11 mouse cellular contexts compared by ENCODE assay signal in the genomic region with DNA sequence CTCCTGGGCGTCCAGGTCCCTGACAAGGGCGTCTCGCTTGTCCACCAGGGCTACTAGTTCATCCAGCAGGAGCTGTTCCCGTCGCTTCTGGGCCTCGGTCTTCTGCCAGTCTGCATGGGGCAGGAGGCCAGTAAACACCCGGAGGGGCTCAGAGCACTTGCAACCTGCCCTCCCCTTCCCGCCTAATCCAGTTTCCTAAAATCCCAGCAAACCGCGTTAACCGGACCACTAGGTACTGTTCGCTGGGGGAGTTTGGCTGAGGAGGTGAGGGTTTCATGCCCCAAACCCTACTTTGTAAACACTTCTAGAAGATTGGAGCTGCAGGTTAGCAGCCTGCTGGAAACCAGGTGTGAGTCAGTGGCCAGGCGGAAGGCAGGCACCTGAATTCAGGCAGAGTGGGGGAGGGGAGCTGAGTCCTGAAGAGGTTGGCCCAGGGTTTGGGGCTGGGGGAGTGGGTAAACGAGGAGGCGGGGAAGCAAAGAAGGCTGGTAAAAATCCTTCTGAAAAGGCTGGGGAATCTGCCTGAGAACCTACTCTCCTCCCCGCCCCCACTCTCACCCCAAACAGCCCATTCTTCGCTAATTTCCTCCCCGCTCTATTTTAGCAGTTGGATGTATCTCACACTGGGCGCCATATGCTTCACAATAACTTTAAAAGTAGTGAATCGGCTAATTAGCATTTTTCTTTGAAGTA. TPM values are rescaled to one million over a fixed set of nuclear protein-coding genes. Genes with fewer than 3 reads are reported as not detected.
DNase-seq lines count a peak whose midpoint lies in the region; ATAC-seq and TF ChIP-seq lines count a peak whose summit lies in the region.
"Had no signal": no experiment of that assay in that cellular context is flagged by ENCODE, and none has a peak within 500 bp of the region (broad histone marks: within the 10 kb centered on the region; RNA-seq: fewer than 3 reads in every experiment).

No protein-coding gene starts in this region.

- H3K27ac ChIP-seq in heart, adult 2 months = no peak overlapping the region
- H3K27ac ChIP-seq in hindbrain, embryonic 12.5 days = peak overlapping the region; percentile 23; the same call in 1 of the 2 replicates
- no peak overlapping the region for H3K27ac ChIP-seq in stomach, embryonic 15.5 days

- H3K4me2 ChIP-seq in hindbrain, embryonic 12.5 days (replicated peaks) = peak overlapping the region; percentile 40
- H3K4me2 ChIP-seq in stomach, embryonic 15.5 days = 0 out of 2 replicates have a peak overlapping the region, but pooled peaks have one; percentile 11

- DNase-seq in heart, adult 11 months = peak; percentile 87
- DNase-seq in heart, adult 2 months = no peak
- peak; percentile 51 to 52 for DNase-seq in right cerebral cortex, postnatal 10 days (ENCODE audit: low spot score in 2 of 2)
- DNase-seq in right cerebral cortex, postnatal 36 days (ENCODE audit: low spot score in 2 of 2) = no peak
- DNase-seq in thymus, adult 18-20 months = no peak
- no peak for DNase-seq in urinary bladder, postnatal 4 days (ENCODE audit: low spot score in 2 of 2)
- DNase-seq: cerebellum, adult 9-11 months; kidney, adult 2 months had no signal

- TF ChIP-seq POLR2A in heart, adult 2 months (IDR thresholded peaks at IDR 0.05; ENCODE audit: insufficient read depth, low read depth, low read length) = no peak

- no peak for TF ChIP-seq EP300 in heart, adult 2 months (IDR thresholded peaks at IDR 0.05; ENCODE audit: insufficient read depth, low read depth, low read length)

- 71% methylated on average over 20 of the region's 20 CpGs for WGBS in heart, adult 2 months
- WGBS in hindbrain, embryonic 12.5 days = 2% methylated on average over 20 of the region's 20 CpGs
- 32% methylated on average over 20 of the region's 20 CpGs for WGBS in stomach, embryonic 15.5 days

- H3K9ac ChIP-seq in heart, adult 2 months (ENCODE audit: low read depth, low read length) = no peak overlapping the region
- H3K9ac ChIP-seq in hindbrain, embryonic 12.5 days = no peak overlapping the region
- H3K9ac ChIP-seq in stomach, embryonic 15.5 days = no peak overlapping the region

- no peak overlapping the region for H3K4me3 ChIP-seq in heart, adult 2 months
- peak overlapping the region; percentile 7; the same call in 1 of the 2 replicates for H3K4me3 ChIP-seq in hindbrain, embryonic 12.5 days
- H3K4me3 ChIP-seq in stomach, embryonic 15.5 days (replicated peaks) = no peak overlapping the region

- no peaks in the 10 kb centered on the region for H3K79me2 ChIP-seq in heart, adult 2 months (replicated peaks; ENCODE audit: control insufficient read depth, insufficient read depth, low read length)

- peaks cover 17% of the 10 kb centered on the region for H3K27me3 ChIP-seq in heart, adult 2 months (ENCODE audit: control insufficient read depth, insufficient read depth, low read length)
- peaks cover 78% of the 10 kb centered on the region for H3K27me3 ChIP-seq in hindbrain, embryonic 12.5 days
- peaks cover 53% of the 10 kb centered on the region for H3K27me3 ChIP-seq in stomach, embryonic 15.5 days (replicated peaks)

- peaks cover 3% of the 10 kb centered on the region for H3K4me1 ChIP-seq in heart, adult 2 months (ENCODE audit: control insufficient read depth, insufficient read depth, low read length)
- H3K4me1 ChIP-seq in hindbrain, embryonic 12.5 days = peaks cover 17% of the 10 kb centered on the region; the same call in 1 of the 2 replicates
- peaks cover 13% of the 10 kb centered on the region; the same call in 1 of the 2 replicates for H3K4me1 ChIP-seq in stomach, embryonic 15.5 days

- no peaks in the 10 kb centered on the region for H3K9me3 ChIP-seq in hindbrain, embryonic 12.5 days (replicated peaks)
- H3K9me3 ChIP-seq in stomach, embryonic 15.5 days = no peaks in the 10 kb centered on the region

- peaks cover 2% of the 10 kb centered on the region for H3K36me3 ChIP-seq in heart, adult 2 months (ENCODE audit: control insufficient read depth, insufficient read depth, low read length)
- H3K36me3 ChIP-seq in hindbrain, embryonic 12.5 days = no peaks in the 10 kb centered on the region
- H3K36me3 ChIP-seq in stomach, embryonic 15.5 days = no peaks in the 10 kb centered on the region

- no peak for TF ChIP-seq CTCF in heart, adult 2 months (IDR thresholded peaks at IDR 0.05)

- intact Hi-C loops in heart, adult 2 months (cut with DNase I) = no loop called here

- peak; percentile 42 for ATAC-seq in hindbrain, embryonic 12.5 days (ENCODE audit: low FRiP score)
- ATAC-seq in stomach, embryonic 15.5 days (ENCODE audit: insufficient read depth, low FRiP score, low read depth) = no peak

RNA-seq across cellular contexts. Expression of gene Otx1, which starts 4.5 kb away (rescaled TPM):
- not detected for total RNA-seq in heart, adult 2 months (2021)
- polyA plus RNA-seq in heart, adult 2 months (2012; rRNA removed) = 0.06 and 0.66 TPM in 2 replicates
- 3.4 and 3.6 TPM in 2 replicates for polyA plus RNA-seq in hindbrain, embryonic 12.5 days (2016; fragmentation: Nextera tagmentation; extraction: Ambion mirVana)
- polyA plus RNA-seq in stomach, embryonic 15.5 days (2015; fragmentation: Nextera tagmentation; extraction: Ambion mirVana) = 0.06 and 0.09 TPM in 2 replicates
- total RNA-seq: monocyte, adult 5-6 weeks had no signal
- polyA plus RNA-seq: kidney, adult 2 months had no signal

Comparison
In these comparisons a context has a peak if more than half of its experiments do, and no peak if none do; other contexts are left out.
1. DNase-seq: peak in heart, adult 11 months (single experiment) and right cerebral cortex, postnatal 10 days (2 of 2); none in heart, adult 2 months (0 of 2), right cerebral cortex, postnatal 36 days (0 of 2), thymus, adult 18-20 months (0 of 2) and urinary bladder, postnatal 4 days (0 of 2).